Mouse (Mus musculus): ENCODE measurements around the gene Nr1i3. TPM values are rescaled to one million over a fixed set of nuclear protein-coding genes. Genes with fewer than 3 reads are reported as not detected.

The Nr1i3 gene
- polyA plus RNA-seq, 1 experiment = 28.9 TPM

DNA sequence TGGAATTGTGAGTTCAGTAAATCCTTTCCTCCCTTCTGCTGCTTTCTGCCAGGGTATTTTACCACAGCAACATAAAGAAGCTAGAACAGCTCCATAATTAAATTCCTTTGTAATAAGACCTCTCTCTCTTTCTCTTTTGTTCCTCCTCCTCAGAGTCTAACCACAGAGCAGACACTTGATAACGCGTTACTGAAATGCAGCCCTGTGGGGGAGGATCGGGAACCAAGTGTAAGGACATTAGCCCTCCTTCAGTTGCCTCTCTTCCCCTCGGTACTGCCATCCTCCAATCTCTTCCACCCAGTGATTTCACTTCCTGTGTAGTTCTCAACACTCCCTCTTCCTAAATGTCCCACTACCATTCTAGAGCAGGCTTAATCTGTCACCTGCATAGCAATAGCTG lies 4.4 kb upstream of the Nr1i3 start:
- Histone ChIP-seq H3K27ac (ENCODE audit: insufficient read depth, low read depth, low read length) (no peak overlapping the region), H3K36me3 (ENCODE audit: control insufficient read depth, insufficient read depth, low read length) (no peaks in the 10 kb centered on the region), H3K4me1 (ENCODE audit: control insufficient read depth, insufficient read depth, insufficient read length, low read length) (peaks cover 6% of the 10 kb centered on the region; the same call in 1 of the 2 replicates), H3K4me3 (ENCODE audit: low read depth, low read length) (no peak overlapping the region), H3K27me3 (ENCODE audit: control insufficient read depth, insufficient read depth, low read length) (no peaks in the 10 kb centered on the region)
- WGBS = 53% methylated on average over 4 of the region's 4 CpGs
- TF ChIP-seq CTCF (IDR thresholded peaks at IDR 0.05; ENCODE audit: extremely low read depth, insufficient read length, insufficient replicate concordance, low read depth, low read length) (no peak), POLR2A (IDR thresholded peaks at IDR 0.05; ENCODE audit: low read depth, low read length) (no peak)

DNA sequence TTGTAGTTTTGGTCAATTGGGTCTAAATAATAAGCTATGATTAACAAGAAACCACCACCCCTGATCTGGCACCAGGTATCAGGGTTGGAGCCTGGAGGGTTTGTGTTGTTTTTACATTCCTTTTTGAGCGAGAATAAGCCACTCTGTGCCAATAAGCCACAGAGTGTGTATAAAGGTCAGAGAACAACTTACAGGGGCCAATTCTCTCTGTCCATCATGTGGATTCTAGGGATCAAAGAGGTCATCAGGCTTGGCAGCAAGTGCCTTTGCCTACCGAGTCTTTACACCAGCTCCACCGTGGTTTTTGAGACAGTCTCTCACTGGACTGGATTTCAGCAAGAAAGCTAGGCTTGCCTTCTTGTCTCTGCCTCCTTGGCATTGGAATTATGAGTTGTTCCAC lies 916 bp upstream of the Nr1i3 start:
- Histone ChIP-seq H3K4me3 (ENCODE audit: low read depth, low read length) (no peak overlapping the region), H3K27me3 (ENCODE audit: control insufficient read depth, insufficient read depth, low read length) (no peaks in the 10 kb centered on the region), H3K36me3 (ENCODE audit: control insufficient read depth, insufficient read depth, low read length) (peaks cover 9% of the 10 kb centered on the region), H3K27ac (ENCODE audit: insufficient read depth, low read depth, low read length) (no peak overlapping the region), H3K4me1 (ENCODE audit: control insufficient read depth, insufficient read depth, insufficient read length, low read length) (peaks cover 9% of the 10 kb centered on the region; the same call in 1 of the 2 replicates)
- TF ChIP-seq CTCF (IDR thresholded peaks at IDR 0.05; ENCODE audit: extremely low read depth, insufficient read length, insufficient replicate concordance, low read depth, low read length) (no peak), POLR2A (IDR thresholded peaks at IDR 0.05; ENCODE audit: low read depth, low read length) (no peak)
- 52% methylated on average over 3 of the region's 3 CpGs for WGBS

DNA sequence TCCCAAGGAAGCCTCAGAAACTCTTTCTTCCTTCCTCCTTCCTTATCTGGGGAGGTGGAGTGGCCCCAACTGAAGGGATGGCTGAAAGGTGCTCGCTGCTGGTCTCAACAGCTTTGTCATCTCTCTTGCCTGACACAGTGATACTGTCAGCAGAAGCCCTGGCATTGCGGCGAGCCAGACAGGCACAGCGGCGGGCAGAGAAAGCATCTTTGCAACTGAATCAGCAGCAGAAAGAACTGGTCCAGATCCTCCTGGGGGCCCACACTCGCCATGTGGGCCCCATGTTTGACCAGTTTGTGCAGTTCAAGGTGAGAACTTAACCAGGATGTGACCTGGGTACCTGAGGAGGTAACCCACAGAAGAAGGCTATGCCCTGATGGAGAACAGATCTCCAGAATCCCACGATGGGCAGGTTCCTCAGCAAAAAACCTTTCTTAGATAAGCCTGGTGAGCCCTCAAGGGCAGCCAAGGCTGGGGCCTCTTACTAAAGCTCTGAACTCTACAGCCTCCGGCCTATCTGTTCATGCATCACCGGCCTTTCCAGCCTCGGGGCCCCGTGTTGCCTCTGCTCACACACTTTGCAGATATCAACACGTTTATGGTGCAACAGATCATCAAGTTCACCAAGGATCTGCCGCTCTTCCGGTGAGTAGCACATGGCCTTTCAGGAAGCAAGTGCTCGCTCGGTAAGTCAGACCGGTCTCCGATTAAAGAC lies 2.6 kb downstream of the Nr1i3 start:
- Histone ChIP-seq H3K27me3 (ENCODE audit: control insufficient read depth, insufficient read depth, low read length) (no peaks in the 10 kb centered on the region), H3K36me3 (ENCODE audit: control insufficient read depth, insufficient read depth, low read length) (peaks cover 34% of the 10 kb centered on the region), H3K27ac (ENCODE audit: insufficient read depth, low read depth, low read length) (no peak overlapping the region), H3K4me1 (ENCODE audit: control insufficient read depth, insufficient read depth, insufficient read length, low read length) (peaks cover 14% of the 10 kb centered on the region), H3K4me3 (ENCODE audit: low read depth, low read length) (no peak overlapping the region)
- WGBS = 70% methylated on average over 18 of the region's 18 CpGs
- TF ChIP-seq POLR2A (IDR thresholded peaks at IDR 0.05; ENCODE audit: low read depth, low read length) (no peak), CTCF (IDR thresholded peaks at IDR 0.05; ENCODE audit: extremely low read depth, insufficient read length, insufficient replicate concordance, low read depth, low read length) (no peak)

DNA sequence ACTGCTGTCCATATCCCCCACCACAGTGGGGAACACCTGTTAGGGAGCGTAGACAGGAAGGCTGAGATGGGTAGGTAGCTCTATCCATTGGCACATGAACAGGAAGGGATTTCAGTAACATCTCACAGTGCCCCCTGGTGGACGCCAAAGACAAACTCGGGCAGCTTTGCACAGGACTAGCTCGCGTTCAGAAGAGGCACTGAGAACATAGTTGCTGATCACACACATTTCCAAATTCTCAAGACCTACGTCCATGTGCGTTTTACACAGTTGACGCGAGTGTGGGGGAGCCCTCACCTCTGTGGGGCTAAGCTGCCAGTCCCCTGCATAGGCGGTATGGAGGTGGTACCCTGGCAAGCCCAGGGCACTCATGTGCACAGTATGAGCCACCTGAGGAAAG lies 7.1 kb downstream of the Nr1i3 start:
- Histone ChIP-seq H3K4me1 (ENCODE audit: control insufficient read depth, insufficient read depth, insufficient read length, low read length) (peaks cover 14% of the 10 kb centered on the region), H3K27ac (ENCODE audit: insufficient read depth, low read depth, low read length) (0 out of 2 replicates have a peak overlapping the region, but pooled peaks have one; percentile 0), H3K4me3 (ENCODE audit: low read depth, low read length) (peak overlapping the region; percentile 23), H3K27me3 (ENCODE audit: control insufficient read depth, insufficient read depth, low read length) (no peaks in the 10 kb centered on the region), H3K36me3 (ENCODE audit: control insufficient read depth, insufficient read depth, low read length) (peaks cover 34% of the 10 kb centered on the region)
- no peak for TF ChIP-seq POLR2A (IDR thresholded peaks at IDR 0.05; ENCODE audit: low read depth, low read length)
- TF ChIP-seq CTCF (IDR thresholded peaks at IDR 0.05; ENCODE audit: extremely low read depth, insufficient read length, insufficient replicate concordance, low read depth, low read length) = peak; percentile 89; the same call in 1 of the 2 replicates
- 7% methylated on average over 10 of the region's 10 CpGs for WGBS

DNA sequence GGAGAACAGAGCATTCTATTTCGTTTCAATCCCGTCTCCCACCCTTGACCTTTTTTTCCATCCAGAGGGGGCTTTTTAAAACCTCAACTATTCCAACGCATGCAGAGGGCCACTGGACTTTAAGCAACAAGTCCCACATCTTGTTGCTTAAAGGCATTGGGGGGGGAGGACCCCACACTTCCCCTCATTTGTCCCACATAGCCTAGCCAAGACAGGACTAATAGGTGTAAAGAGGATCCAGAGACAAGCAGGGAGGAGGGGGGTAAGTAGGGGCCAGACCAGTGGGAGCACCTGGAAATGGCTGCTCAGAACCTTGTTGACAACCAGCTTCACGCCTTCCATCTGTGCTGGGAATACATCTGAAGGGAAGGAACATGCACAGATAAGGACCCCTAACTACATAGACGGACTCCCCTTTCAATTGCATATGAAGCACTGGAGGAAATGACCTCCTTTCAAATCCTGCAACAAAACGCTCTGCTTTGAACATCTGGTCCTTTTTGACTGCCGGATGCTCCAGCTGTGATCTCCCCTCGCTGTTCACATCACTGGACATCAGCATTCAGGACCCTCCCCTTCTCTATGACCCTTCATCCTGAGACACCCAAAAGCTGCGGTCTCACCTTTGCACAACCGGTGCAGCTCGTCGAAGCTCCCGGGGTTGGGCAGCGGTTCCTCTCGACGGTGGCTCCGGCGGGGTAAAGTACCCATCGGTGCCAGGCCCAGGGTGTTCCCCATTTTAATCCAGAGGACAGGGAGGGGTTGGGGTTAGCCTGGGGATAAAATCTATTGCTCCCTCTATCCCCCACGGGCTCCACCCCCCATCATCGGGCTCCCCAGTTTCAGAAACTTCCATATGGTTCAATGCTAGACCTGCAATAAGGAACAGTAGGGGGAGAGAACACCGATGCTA lies 7.8 kb downstream of the Nr1i3 start:
- Histone ChIP-seq H3K27me3 (ENCODE audit: control insufficient read depth, insufficient read depth, low read length) (no peaks in the 10 kb centered on the region), H3K36me3 (ENCODE audit: control insufficient read depth, insufficient read depth, low read length) (peaks cover 34% of the 10 kb centered on the region), H3K4me1 (ENCODE audit: control insufficient read depth, insufficient read depth, insufficient read length, low read length) (peaks cover 14% of the 10 kb centered on the region), H3K27ac (ENCODE audit: insufficient read depth, low read depth, low read length) (0 out of 2 replicates have a peak overlapping the region, but pooled peaks have one; percentile 0), H3K4me3 (ENCODE audit: low read depth, low read length) (peak overlapping the region; percentile 84)
- 6% methylated on average over 22 of the region's 22 CpGs for WGBS
- TF ChIP-seq CTCF (IDR thresholded peaks at IDR 0.05; ENCODE audit: extremely low read depth, insufficient read length, insufficient replicate concordance, low read depth, low read length) = no peak
- no peak for TF ChIP-seq POLR2A (IDR thresholded peaks at IDR 0.05; ENCODE audit: low read depth, low read length)

- TF ChIP-seq POLR2A (IDR thresholded peaks at IDR 0.05; ENCODE audit: low read depth, low read length) = peak; percentile 68; the same call in 1 of the 2 replicates
- no peak for TF ChIP-seq CTCF (IDR thresholded peaks at IDR 0.05; ENCODE audit: extremely low read depth, insufficient read length, insufficient replicate concordance, low read depth, low read length)
- Histone ChIP-seq H3K36me3 (ENCODE audit: control insufficient read depth, insufficient read depth, low read length) (peaks cover 25% of the 10 kb centered on the region), H3K4me3 (ENCODE audit: low read depth, low read length) (peak within 1 kb of the TSS; percentile 84), H3K27me3 (ENCODE audit: control insufficient read depth, insufficient read depth, low read length) (no peaks in the 10 kb centered on the region), H3K27ac (ENCODE audit: insufficient read depth, low read depth, low read length) (peak within 1 kb of the TSS; percentile 66), H3K4me1 (ENCODE audit: control insufficient read depth, insufficient read depth, insufficient read length, low read length) (peaks cover 14% of the 10 kb centered on the region)
- WGBS = 1% methylated on average over 28 of the region's 28 CpGs
Observed at GRCm38 (mm10) chr1:171222238-171223155, 8.7 kb downstream of the Nr1i3 start, which contains the start of gene Tomm40l. Gene Tomm40l, minus strand, starts transcription at chr1:171222514.

All from small intestine, adult 2 months (tissue).